Mouse (Mus musculus): ENCODE results near the gene Spata4.

DNA sequence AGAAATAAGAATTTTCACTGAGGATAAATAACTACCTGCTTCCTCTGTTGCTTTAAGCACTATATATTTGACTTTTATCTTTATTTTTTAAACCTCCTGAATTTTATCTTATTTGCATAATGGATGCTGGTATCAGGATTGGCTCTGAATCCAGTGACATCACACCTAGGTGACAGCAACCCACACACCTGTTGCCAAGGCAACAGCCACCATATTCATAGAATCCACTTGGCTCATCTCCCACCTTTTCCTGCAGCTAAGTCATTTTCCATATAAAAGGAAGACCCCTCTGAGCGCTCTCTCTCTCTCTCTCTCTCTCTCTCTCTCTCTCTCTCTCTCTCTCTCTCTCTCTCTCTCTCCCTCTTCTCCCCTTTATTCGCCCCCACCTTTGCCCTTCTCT lies 3.6 kb upstream of the Spata4 start:
- TF ChIP-seq POLR2A (IDR thresholded peaks at IDR 0.05; ENCODE audit: extremely low read depth, insufficient read depth, low read length) (no peak), CTCF (IDR thresholded peaks at IDR 0.05; ENCODE audit: low read depth, low read length) (no peak)
